Mouse (Mus musculus): Measurements from ENCODE around the gene Rnf187.

Rnf187 gene

DNA sequence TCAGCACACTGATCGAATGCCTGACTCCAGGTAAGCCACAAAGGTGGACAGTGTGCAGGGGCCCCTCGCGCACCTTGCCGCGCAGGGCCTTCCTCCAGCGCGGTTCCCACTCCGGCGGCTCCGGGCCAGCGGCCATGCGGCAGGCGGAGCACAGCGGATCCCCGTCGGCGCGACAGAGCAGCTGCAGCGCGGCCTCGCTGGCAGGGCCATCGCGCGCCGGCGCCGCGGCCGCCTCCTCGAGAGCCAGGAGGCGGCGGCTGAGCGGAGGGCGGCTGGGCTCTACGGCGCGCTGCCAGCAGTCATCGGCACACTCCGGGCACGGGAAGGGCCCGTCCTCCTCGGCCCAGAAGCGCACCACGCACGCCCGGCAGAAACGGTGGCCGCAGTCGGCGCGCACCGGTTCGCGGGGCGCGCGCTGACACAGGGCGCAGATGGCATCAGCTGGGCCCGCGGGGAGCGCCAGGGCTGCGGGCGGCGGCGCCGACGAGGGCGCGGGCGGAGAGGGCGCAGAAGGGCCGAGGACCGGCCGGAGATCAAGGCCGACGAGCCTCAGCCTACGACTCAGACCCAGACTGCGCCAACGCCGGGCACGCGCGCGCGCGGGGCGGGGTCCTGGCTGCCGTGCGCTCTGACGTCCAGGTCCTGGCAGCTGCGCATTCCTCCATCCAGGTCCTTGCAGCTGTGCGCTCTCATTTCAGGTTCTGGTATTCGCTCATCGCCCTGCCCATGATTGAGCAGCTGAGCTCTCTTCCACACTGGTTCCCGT lies at the start of gene Rnf187:
TSS of gene Rnf187 (minus strand) at position 595 of the 766 bp plus-strand sequence.
- DNase-seq: peak; percentile 93 to 96

DNA sequence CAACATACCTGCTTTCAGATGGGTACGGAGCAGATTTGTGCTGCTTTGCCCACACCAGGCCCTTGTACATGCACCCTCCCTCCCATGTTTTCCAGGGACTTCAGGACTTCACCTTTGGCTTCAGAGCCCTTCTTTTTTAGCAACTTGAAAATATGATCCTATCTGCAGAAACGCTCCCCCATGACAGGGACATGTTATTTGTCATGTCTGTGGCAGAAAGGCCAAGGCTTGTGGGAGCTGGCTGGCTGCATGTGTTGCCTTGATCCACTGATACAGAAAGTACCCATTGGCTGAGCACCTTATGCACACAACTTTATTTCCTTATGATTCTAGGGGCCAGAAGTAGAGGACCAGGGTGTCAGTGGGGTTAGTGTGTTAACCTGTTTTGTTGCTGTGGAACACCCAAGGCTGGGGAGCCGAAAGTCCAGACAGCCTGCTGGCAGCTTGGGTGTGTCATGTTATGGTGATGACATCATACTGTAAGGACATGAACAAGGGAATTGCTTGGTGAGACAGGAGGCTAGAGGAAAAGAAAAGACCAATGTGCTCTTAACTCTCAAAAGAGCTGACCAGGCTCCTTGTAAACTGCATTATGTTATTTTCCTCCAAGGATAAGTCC lies 46.7 kb upstream of the Rnf187 start:
- no peak for DNase-seq

DNA sequence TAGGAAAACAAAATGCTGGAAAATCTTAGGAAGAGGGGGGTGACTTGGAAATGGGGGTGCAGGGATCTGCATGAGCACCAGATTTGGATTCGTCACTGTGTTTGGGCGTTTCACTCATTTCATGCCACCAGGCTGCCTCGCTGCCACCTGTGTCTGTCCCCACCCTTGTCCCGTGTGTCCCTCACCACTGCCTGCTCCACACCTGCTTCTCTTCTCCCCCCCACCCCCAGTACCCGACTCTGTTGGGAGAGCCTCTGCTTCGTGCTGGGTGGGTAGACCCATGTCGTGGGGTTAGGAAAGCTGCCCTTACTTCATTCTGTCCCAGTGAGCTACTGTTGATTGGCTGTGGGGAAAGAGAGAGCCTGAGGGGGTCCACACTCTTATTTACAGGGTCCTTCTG lies 45.9 kb upstream of the Rnf187 start:
- DNase-seq: no peak

DNA sequence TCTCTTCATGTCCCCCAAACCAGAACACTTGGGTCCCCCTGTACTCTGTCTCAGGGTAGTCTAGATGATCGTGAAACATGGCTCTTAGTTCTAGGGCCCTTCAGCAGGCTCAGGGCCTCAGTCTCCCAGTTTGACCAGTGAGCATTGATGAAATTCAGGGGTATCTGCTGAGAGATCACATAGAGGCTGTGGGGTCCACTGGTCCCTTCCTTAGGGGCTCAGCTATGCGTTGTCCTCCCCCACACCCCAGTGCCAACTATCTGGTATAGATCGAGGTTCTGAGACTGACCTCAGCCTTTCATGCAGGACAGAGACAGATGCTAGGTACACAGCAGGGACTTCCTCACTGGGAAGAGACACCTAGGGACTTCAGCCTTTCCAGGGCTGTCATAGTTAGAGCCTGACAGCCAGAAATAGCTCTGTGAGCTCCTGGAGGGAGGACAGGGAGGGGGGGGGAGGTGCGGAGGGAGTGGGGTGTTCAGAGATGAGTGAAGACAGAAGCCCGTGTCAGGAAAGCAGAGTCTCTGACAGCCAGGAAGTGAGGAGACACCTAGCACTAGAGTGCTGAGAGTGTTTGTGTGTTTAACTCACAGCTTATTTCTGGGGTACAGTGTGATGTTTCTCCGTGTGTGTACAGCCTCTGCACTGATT lies 45.1 kb upstream of the Rnf187 start:
- no peak for DNase-seq

DNA sequence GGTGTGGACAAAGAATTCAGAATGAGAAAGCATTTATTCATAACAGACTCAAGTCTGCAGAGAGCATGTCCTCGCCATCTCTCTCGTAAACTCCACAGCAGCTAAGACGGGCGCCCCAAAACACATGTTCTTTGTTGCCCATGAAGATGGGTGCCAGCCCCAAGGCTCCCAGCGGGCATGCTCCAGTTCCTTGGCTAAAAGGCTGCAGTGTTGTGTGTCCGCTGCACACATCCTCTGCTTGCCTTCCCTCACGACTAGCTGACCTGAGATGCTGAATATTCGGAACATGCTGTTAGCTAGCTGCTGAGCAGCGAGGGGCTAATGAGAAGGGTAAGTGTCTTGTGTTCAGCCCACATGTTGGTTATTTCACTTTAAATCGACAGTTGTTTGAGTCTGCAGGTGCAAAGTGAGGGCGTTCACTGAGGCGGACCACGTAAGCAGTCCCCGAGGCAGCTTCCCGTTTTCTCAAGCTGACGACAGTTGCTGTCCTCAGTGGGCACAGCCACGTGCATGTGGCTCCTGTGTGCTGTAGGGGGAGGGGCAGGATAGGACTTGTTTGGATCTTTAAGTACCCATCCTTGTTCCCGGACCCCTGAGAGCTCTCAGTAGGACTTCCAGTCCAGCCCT lies 43.9 kb upstream of the Rnf187 start:
- DNase-seq: no peak

DNA sequence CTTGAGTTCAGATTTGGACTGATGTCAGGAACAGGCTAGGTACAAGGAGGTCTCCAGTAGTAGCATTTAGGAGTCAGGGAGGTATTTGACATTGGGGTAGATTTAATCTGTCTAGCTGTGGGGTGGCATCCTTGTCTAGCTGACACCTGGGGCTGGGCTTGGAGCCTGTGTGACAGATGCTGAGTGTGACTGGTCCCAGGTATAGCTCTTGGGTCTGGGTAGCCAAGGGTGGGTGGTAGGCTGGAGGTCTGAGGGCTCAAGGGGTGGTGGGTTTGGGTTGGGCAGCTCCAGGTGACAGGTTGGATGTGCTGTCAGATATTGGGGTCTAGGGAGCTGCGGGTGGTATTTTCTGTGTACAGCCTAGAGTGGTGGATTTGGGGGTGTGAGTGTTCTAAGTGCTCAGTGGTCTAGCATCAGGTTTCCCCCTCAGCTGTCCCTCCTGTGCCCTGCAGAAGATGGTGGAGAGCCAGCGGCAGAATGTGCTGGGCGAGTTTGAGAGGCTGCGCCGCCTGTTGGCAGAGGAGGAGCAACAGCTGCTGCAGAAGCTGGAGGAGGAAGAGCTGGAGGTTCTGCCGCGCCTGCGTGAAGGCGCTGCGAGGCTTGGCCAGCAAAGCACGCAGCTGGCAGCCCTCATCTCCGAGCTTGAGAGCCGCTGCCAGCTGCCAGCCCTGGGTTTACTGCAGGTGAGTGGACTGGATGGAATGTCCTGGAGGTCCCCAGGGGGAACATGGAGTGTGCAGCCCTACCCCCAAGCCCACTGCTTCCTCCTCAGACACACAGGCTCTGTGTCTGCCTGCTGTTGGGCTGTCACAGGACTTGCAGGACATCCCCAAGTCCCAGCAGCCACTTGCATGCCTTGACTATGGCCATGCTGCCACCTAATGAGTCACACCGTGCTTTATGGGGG lies 43.1 kb upstream of the Rnf187 start:
- peak; percentile 76 to 84 for DNase-seq

DNA sequence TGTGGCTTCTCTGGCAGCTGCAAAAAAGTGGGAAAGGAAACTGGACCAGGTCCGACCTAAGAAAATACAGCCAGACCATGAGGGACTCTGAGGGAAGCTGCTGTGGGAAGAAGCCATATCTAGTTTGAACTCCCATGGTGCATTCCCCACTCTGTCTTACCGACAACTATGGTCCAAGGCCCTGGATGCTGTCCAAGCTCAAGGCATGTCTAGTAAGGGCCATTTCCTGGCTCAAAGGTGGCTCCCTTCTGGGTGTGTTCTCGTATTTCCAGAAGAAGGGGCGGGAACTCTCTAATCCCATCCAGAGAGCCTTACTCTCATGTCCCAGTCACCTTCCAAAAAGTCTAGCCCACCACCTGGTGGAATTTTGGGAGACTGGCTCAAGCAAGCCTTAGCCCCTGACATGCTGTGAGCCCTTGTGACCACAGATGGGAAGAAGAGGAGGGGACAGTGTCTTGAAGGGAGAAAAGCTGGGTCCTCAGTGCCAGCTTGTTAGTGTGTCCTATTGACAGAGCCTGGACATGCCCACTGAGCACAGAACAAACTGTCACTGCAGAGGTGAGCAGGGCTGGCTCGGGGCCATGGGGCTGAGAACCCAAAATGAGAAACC lies 41.8 kb upstream of the Rnf187 start:
- peak in 1 of 2 experiments; percentile 64 for DNase-seq

DNA sequence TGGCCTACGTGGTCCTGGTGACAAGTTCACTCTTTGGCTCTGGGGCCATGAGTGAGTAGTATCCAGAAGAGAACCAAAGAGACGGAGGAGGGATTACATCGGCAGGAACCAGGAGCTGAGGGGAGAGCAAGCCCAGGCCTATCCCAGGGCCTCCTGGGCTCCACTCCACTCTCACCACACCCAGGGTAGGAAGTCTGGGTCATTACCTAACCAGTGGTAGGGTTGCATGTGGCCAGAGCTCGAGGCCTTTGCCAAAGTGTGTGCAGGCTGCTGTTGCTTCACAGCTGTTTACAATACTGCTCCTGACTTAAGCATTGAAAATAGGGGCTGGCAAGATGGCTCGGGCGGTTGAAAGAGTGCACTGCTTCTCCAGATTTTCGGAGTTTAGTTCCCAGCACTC lies 40.9 kb upstream of the Rnf187 start:
- DNase-seq: no peak

DNA sequence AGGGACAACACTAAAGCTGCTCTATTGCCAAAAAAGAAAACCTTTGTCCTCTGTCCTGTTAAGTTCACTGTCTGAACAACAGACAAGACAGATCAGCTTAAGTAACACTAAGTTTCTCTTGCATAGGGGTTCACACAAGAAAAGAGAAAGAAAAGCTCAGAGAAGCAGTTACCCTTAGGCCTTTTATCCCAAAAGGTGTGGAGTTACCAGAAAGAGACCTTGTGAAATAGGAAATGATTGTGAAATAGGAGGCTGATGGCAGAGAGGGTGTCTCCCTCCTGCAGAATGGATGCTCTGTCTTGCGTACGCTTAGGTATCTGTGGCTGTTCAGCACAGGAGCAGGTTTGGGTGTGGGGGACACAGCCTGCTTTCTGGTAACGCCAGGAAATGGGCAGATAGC lies 40.5 kb upstream of the Rnf187 start:
- no peak for DNase-seq

DNA sequence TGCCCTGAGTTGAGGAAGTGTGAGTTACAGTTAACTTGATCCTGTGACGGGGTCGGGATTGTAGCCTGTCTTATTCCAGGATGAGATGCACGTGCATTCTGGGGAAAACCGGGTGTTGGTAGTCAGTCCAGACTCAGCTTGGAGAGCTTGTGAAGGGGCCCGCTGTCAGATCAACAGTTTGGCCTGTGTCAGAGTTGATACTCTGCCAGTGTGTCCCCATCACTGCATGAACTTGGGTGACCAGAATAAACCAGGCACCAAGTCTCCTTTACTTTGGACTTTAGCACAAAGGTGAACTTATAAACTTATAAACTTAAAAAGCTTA lies 40.0 kb upstream of the Rnf187 start:
- DNase-seq: no peak

DNA sequence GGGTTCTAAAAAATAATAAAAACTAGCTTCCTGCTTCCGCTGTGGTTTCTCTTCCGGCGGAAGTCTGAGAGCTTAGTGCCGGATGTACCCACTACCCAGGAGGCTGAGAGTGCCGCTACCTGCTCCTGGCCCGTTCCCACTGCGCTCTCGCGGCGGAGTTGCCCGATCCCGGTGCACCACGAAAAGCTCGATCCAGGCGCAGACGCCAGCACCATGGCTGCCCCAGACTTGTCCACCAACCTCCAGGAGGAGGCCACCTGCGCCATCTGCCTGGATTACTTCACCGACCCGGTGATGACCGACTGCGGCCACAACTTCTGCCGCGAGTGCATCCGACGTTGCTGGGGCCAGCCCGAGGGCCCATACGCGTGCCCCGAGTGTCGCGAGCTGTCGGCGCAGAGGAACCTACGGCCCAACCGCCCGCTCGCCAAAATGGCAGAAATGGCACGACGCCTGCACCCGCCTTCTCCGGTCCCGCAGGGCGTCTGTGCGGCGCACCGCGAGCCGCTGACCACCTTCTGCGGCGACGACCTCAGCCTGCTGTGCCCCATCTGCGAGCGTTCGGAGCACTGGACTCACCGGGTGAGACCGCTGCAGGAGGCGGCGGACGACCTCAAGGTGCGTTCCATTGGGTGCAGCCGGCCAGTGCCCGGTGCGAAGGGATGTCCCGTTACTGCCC lies 39.5 kb upstream of the Rnf187 start, which contains the start of gene Trim11:
TSS of gene Trim11 (plus strand) at position 67 of the 679 bp plus-strand sequence.
- DNase-seq: peak; percentile 70 to 80

DNA sequence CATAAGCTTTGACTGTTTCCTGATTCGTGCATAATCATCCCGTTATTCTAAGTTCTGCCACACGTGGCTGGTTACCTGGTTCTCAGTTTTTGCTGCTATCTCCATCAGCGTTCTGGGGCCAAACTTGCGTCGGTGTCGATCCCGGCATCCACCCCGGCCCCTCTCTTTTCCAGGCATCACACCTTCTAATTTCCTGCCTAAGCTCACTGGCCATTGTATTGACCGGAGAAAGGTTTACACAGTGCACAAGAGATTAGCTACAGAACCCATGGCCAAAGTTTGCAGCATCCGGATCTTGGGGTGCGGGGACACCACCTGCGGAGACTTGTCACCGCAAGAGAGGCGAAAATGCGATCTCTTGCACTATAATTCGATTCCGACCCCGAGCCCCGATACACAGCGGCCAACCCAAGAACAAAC lies 38.9 kb upstream of the Rnf187 start:
- no peak for DNase-seq

DNA sequence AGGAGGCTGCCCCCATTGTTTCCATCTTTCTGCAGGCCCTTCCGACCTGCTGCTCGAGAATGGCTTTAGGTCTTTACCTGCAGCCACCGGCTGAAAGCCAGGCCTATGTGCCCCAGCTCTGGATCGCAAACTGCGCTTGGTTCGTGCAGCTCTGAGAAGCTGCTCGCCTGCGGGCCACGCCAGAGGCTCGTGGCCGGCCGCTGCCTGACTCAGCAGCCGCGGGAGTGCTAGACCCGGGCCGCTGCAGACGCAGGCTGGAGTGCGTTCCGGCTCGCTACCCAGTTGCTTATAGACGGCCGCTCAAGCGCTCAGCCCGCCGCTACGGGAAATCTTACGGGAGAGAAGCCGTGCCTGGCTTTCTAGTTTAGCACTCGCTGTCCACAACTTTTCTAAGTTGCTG lies 38.4 kb upstream of the Rnf187 start:
- peak; percentile 58 to 78 for DNase-seq

DNA sequence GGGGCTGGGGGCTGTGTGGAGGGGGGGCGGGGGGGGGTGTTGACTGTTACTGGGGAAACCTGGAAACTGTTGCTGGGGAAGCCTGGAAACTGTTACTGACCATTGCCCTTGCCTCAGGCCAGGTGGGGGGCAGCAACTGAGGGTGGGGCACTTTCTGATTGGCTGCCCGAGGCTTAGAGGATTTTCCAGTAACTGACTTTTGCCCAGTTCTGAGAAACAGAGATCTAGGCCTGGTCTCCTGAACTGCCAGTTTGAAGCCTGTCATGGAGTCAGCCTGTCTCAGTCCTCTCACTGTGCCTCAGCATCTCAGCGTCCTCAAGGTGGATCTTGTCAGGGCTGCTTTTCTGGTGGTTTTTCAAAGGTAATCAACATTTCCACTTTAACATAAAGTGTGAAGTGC lies 35.7 kb upstream of the Rnf187 start:
- DNase-seq: no peak

DNA sequence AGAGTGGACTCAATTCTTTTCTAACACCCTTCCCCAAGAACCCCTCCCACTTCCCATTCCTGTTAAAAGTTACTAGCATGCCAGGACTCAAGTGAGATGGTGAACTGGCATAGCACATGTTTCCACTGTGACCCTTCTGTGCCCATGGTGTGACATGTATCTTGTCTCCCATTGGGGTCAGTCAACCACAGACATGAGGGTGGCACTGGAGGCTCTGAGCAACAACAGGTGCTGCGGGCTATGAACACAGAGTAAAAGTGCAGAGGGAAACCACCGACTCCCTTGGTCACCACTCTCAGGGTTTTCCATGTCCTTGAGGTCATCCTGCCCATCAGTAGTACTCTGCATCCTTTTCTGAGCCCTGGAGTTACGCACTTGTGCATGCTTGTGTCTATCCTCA lies 33.1 kb upstream of the Rnf187 start:
- no peak for DNase-seq

DNA sequence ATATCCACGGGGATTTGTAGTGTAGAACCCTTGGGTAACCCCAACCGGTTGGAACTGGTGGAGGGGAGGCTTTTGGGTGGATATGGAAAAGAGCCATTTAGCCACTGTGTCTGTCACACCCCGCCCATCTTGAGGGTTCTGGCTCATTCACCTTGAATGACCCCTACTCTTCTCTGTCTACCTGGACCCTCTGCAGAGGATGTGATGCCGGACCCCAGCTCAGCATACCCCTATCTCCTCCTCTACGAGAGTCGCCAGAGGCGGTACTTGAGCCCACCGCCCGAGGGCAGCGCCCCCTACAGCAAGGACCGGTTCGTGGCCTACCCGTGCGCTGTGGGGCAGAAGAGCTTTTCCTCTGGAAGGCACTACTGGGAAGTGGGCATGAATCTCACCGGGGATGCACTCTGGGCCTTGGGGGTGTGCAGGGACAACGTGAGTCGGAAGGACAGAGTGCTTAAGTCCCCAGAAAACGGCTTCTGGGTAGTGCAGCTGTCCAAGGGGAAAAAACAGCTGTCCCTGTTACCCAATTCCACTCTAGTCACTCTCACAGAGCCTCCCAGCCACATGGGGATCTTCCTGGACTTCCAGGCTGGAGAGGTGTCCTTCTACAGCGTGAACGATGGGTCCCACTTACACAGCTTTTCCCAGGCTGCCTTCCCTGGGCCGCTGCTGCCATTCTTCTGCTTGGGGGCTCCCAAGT lies 32.3 kb upstream of the Rnf187 start:
- DNase-seq: no peak

DNA sequence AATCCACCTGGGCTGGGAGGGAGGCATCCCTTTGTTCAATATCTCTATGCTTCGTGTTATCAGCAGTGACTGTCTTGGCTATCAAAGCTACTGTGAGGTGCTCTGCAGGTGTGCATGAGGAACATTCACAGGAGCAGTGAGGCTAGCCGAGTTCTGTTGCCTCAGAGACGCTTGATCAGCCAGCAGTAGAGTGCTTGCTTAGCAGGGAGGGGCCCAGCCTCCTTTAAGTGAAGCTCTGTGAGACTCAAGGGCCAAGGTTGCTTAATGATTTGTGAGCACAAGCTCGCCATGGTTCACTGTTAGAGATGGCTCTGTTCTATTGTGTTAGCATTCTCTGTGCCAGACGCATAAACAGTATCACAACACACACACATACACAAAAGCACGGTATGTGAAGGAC lies 30.9 kb upstream of the Rnf187 start:
- peak; percentile 58 to 78 for DNase-seq

DNA sequence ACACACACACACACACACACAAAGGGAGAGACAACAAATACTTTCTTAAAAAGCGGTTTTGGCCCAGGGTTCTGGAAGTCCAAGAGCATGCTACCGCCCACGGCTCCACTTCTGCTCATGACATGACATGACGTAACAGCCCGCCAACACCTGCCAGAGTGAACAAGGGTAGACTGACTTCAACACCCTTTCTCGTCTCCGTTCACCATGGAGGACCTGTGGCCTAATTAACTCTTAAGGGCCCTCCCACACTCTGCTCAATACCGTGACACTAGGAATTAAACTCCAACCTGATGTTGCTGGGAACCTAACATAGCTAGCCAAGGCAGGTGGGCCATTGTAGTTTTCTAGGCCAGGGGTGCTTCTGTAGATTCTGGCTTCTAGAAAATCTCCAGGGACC lies 30.3 kb upstream of the Rnf187 start:
- DNase-seq: peak in 1 of 2 experiments; percentile 57

DNA sequence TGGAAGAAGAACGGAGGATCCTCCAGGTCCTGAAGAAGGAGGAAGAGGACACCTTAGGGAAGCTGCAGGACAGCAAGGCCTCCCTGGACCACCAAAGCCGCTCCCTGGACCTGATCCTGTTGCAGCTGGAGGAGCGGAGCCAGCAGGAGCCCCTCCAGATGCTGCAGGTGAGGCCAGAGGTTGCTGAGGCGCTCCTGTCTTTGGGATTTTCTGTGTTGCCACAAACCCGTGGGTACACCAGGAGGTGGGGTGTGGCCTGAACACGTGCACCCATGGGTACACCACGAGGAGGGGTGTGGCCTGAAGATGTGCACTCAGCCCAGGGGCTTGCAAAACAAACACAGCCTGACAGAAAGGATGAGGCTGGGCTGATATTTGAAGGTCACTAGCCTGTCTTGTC lies 29.8 kb upstream of the Rnf187 start:
- DNase-seq: no peak

DNA sequence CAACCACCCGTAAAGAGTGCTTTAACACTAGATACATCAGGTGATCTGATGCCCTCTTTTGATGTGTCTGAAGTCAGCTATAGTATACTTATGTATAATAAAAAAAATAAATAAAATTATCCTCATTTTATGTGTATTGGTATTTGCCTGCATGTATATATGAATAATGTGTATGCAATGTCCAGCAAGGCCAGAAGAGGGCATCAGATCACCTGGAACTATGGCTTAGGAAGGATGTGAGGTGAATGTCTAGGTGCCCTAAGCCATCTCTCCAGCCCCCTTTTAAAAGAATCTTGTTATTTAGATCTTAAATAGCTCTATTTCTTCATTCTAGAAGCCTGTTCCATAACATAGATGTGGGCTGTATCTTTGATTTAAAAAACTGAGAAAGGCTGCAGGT lies 28.6 kb upstream of the Rnf187 start:
- DNase-seq: peak in 1 of 2 experiments; percentile 56
